Mouse (Mus musculus): ENCODE results near the gene Lmna.

Lmna gene

DNA sequence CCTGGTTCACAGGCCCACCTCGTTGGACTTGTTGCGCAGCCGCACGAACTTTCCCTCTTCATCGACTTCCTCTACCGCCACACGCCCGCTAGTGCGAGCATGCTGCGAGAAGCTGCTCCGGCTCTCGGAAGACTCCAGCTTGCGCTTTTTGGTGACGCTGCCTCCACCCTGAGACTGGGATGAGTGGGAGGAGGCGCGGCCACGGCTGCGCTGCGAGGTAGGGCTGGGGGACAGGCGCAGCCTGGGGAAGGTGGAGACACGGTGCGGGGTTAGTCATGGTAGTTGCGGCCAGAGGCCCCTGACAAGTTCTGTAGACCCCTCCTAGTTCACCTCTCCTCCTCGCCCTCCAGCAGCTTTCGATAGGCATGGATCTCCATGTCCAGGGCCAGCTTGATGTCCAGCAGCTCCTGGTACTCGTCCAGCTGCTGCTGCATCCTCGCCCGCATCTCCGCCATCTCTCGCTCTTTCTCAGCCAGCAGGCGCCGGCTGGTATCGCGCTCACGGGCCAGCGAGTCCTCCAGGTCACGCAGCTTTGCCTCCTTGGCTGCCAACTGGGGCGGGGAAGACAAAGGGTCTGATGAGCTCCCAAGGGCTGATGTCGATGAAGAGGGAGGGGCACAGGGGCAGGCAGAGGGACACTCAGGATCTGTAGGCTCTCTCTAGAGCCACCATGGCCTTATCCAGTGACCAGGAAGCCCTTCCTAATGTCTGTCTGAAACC is 25.0 kb downstream of the Lmna start:
- CTCF ChIA-PET, result interaction anchor here (0.6 to 9.5 kb wide), 37 partner anchors 8 to 269 kb away, joined by 3 to 199 read pairs (median 5); partner anchors contain the start of genes Lmna (in 2 of the 4) and Mex3a (in 1 of the 4)
- POLR2A ChIA-PET, result interaction anchor here in 3 of 4 experiments (0.5 to 21.3 kb wide), 35 partner anchors 9 to 300 kb away, joined by 3 to 624 read pairs (median 5); partner anchors contain the start of genes Lamtor2 (in 2 of the 3), Lmna (in 2 of the 3), Pmf1 (in 2 of the 3) and Cct3 (in 1 of the 3)

DNA sequence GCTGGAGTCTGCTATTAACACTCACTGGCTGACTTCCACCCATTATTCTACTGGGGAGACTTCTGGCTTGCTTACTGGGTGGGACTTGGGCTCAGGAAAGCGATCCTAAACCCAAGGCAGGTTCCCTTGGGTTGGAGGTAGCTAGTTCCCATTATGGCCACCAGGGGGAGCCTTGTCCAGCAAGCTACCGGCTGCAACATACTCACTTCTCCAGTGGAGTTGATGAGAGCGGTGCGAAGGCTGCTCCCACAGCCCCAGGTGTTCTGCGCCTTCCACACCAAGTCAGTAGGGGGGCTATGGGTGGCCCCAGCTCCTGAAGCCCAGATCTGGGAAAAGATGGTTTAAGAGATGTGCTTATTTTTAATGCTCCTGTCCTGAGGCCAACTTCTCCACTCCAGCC is 26.1 kb downstream of the Lmna start:
- ChIA-PET POLR2A (interaction anchor here (0.6 to 21.3 kb wide), 46 partner anchors 9 to 735 kb away, joined by 3 to 624 read pairs (median 5); partner anchors contain the start of genes Lmna (in 2 of the 4), Pmf1 (in 2 of the 4), Smg5 (in 2 of the 4) and Tmem79 (in 2 of the 4)), CTCF (interaction anchor here (0.5 to 9.5 kb wide), 84 partner anchors 9 to 911 kb away, joined by 3 to 199 read pairs (median 4); partner anchors contain the start of genes Pmf1 (in 3 of the 4), Lmna (in 1 of the 4), Mex3a (in 1 of the 4) and Tmem79 (in 1 of the 4))

DNA sequence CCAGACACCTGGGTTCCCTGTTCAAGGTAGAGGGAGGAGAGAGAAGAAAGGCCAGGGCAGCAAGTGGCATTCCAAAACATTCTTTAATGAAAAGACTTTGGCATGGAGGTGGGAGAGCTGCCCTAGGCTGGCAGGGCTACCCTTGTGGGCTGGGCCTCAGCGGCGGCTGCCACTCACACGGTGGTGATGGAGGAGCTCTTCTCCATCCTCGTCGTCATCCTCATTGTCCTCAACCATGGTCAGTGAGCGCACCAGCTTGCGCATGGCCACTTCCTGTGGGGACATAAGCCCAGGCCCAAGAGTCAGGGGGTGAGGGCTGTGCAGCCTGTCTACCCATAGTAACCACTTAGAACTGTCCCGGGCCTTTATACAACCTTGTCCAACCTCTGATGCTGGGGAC is 26.6 kb downstream of the Lmna start:
- CTCF ChIA-PET, result interaction anchor here (0.5 to 9.5 kb wide), 76 partner anchors 10 to 911 kb away, joined by 3 to 199 read pairs (median 4); partner anchors contain the start of genes Pmf1 (in 2 of the 4), Lmna (in 1 of the 4), Mex3a (in 1 of the 4) and Tmem79 (in 1 of the 4)

DNA sequence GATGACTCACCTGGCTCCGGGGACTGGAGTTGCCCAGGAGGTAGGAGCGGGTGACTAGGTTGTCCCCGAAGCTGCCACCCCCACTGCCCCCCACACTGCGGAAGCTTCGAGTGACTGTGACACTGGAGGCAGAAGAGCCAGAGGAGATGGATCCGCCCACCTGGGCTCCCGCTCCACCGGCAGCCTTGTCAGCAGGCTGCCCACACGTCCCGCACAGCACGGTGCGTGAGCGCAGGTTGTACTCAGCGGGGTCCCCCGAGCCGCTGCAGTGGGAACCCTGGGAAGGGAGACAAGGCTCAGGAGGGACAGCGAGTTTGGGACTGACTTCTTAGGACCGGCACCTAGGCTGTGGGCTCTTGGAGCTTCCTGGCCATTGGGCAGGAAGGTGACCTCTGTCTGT is 27.4 kb downstream of the Lmna start:
- POLR2A ChIA-PET, result interaction anchor here in 2 of 4 experiments (0.7 to 21.3 kb wide), 11 partner anchors 10 to 221 kb away, joined by 3 to 624 read pairs (median 9); partner anchors contain the start of genes Pmf1 (in 2 of the 2), Lmna (in 1 of the 2), Smg5 (in 1 of the 2) and Tmem79 (in 1 of the 2)
- CTCF ChIA-PET, result interaction anchor here (0.6 to 9.5 kb wide), 10 partner anchors 11 to 147 kb away, joined by 3 to 199 read pairs (median 14); partner anchors contain the start of genes Lmna (in 1 of the 4), Mex3a (in 1 of the 4) and Tmem79 (in 1 of the 4)

More for the DNA sequence above, 26.6 kb downstream of the Lmna start:
- POLR2A ChIA-PET, result interaction anchor here (0.6 to 21.3 kb wide), 41 partner anchors 9 to 222 kb away, joined by 3 to 624 read pairs (median 5); partner anchors contain the start of genes Lmna (in 2 of the 4), Pmf1 (in 2 of the 4), Smg5 (in 2 of the 4) and Tmem79 (in 2 of the 4)

DNA sequence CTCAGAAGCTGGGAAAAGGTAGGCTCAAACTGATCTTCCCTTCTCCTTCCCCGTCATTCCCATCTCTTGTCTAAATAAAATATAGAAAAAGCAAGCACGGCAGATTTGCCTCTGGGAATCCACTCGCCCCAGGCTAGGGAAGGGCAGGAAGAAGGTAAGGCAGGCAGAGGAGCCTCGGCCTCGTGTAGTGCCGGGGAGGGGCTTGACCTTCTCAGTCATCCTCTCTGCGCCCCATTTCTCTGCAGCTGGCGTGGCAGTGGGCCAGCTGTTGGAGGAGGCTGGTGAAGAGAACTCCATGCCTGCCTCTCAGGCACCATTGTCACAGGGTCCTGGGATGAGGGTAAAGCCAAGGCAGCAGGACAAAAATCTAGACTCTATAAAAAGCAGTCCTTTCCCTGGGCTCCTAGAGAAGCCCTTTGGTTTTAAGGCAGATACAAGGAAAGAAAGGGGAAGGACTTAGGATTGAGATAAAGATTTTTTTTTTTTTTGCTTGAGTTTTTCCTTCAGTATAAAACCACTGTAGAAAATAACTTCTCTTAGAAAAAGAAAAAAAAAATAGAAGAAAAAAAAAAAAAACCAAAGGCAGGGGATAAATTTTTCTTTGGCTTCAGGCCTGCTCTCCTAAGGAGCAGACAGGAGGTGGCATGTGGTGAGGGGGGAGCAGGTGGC is 28.2 kb downstream of the Lmna start:
- ChIA-PET CTCF (interaction anchor here in 1 of 4 experiments (1.1 to 1.2 kb wide), 2 partner anchors 44 to 125 kb away, joined by 3 to 4 read pairs; no protein-coding TSS in a partner anchor), POLR2A (interaction anchor here in 2 of 4 experiments (0.7 to 21.3 kb wide), 6 partner anchors 9 to 141 kb away, joined by 3 to 624 read pairs (median 6); partner anchors contain the start of genes Lmna (in 2 of the 2) and Pmf1 (in 1 of the 2))

DNA sequence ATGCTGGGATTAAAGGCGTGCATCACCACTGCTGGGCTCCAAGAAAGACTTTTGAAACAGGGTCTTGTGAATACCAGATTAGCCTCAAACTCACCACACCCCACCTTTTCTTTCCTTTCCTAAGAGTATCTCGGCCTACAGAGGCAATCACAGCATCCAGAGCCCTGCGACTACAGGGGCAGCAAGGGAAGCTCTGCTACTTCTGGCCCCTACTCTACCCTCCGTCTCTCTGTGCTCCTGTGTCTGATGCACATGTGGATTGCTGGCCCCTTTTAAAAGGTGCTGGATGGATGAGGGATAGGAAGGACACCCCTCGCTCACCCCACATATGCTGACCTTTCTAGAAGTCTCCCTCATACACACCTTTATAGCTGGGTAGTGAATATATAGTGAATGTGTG is 29.1 kb downstream of the Lmna start:
- ChIA-PET CTCF (interaction anchor here in 1 of 4 experiments (1.1 to 1.2 kb wide), 2 partner anchors 126 to 238 kb away, joined by 3 to 4 read pairs; no protein-coding TSS in a partner anchor), POLR2A (interaction anchor here in 2 of 4 experiments (0.5 to 21.3 kb wide), 5 partner anchors 10 to 83 kb away, joined by 3 to 624 read pairs (median 3); partner anchors contain the start of genes Lmna (in 2 of the 2) and Slc25a44 (in 1 of the 2))

DNA sequence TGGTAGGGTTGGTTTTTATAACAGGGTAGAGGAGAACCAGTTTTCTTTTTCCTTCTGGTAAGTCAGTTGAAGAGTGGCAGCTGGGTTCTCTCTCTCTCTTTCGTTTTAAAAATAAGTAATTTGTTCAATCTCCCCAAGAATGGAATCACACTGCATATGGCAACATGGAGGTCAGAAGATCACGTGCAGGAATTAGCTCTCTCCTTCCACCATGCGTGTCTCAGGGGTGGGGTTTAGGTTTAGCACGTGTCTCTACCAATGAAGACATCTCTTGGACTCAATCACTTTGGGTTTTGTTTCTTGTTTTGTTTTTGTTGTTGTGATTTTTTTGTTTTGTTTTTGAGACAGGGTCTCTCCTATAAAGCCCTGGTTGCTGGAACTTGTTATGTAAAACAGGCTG is 29.9 kb downstream of the Lmna start:
- POLR2A ChIA-PET, result interaction anchor here in 3 of 4 experiments (0.6 to 21.3 kb wide), 19 partner anchors 9 to 144 kb away, joined by 3 to 624 read pairs (median 4); partner anchors contain the start of genes Lmna (in 2 of the 3), Pmf1 (in 2 of the 3), Lamtor2 (in 1 of the 3) and Slc25a44 (in 1 of the 3)
- CTCF ChIA-PET, result interaction anchor here in 3 of 4 experiments (0.5 to 1.8 kb wide), 7 partner anchors 9 to 237 kb away, joined by 3 to 9 read pairs (median 4); no protein-coding TSS in a partner anchor

DNA sequence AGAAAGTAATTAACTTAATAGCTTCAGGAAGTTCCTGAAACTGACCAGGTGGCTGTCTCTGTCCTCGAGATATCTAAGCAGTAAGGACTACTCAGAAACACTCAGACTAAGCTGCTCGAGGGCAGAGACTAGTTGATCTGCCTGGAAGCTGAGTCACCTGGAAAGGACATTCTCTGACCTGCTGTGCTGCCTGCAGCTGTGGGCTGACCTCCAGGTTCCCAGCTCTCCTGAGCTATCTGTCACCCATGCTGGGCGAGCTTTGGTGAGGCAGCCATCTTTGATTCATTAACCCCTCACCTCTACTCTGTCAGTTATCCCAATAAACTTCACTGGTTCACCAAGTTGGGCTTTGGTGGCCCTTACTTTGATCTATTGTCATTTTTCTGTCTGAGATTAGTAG is 30.6 kb downstream of the Lmna start:
- CTCF ChIA-PET, result interaction anchor here (0.5 to 2.2 kb wide), 14 partner anchors 9 to 1444 kb away, joined by 3 to 9 read pairs (median 4); no protein-coding TSS in a partner anchor

DNA sequence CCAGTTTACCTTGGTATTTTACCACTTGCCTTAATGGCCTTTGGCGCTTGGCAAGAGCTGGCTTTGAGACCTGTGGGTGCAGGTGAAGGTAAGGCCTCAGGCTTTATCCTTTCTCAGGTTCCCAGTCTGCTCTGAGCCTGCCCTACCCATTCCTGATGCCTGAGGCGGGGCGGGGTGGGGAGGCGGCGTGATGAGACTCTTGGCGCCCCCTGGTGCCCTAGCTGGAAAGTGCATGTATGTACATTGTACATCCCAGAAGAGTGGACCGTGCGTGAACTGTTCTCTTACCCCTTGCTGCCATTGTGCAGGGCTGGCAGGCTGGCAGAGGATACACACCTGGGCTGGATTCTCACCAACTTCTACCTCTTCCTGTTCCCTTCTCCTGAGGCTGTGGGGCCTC is 32.0 kb downstream of the Lmna start:
- POLR2A ChIA-PET, result interaction anchor here in 2 of 4 experiments (0.8 to 21.3 kb wide), 10 partner anchors 11 to 142 kb away, joined by 3 to 624 read pairs (median 4); partner anchors contain the start of genes Lmna (in 2 of the 2), Pmf1 (in 1 of the 2), Smg5 (in 1 of the 2) and Tmem79 (in 1 of the 2)
- CTCF ChIA-PET, result interaction anchor here (0.6 to 2.2 kb wide), 21 partner anchors 11 to 536 kb away, joined by 3 to 11 read pairs (median 4); partner anchors contain the start of genes Lmna (in 1 of the 4), Pmf1 (in 1 of the 4), Smg5 (in 1 of the 4) and Tmem79 (in 1 of the 4)

More for the DNA sequence above, 30.6 kb downstream of the Lmna start:
- POLR2A ChIA-PET, result interaction anchor here in 3 of 4 experiments (0.8 to 21.3 kb wide), 21 partner anchors 10 to 143 kb away, joined by 3 to 624 read pairs (median 4); partner anchors contain the start of genes Lmna (in 2 of the 3), Pmf1 (in 2 of the 3), Lamtor2 (in 1 of the 3) and Smg5 (in 1 of the 3)

DNA sequence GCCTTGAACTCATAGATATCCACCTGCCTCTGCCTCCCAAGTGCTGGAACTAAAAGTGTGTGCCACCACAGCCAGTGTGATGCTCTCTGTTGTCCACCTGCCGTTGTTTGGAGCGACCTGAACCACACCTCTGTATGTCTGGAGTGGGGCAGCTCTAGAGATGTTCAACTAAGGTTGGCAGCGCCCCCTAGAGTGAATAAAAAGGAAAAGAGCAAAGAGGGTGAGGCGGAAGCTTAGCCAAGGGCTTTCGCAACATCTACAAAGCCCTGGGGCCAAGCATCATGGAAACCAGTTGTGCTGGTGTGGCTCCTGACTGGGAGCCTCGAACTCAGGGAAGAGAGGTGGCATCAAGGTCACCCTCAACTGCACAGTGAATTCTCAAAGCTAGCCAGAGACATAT is 33.4 kb downstream of the Lmna start:
- CTCF ChIA-PET, result interaction anchor here (0.5 to 1.9 kb wide), 49 partner anchors 8 to 708 kb away, joined by 3 to 28 read pairs (median 4); partner anchors contain the start of genes Pmf1 (in 2 of the 4), Slc25a44 (in 2 of the 4), Lmna (in 1 of the 4) and Smg5 (in 1 of the 4)
- POLR2A ChIA-PET, result interaction anchor here in 3 of 4 experiments (0.6 to 1.7 kb wide), 15 partner anchors 9 to 228 kb away, joined by 3 to 11 read pairs (median 3); partner anchors contain the start of genes Pmf1 (in 2 of the 3), Cct3 (in 1 of the 3) and Tsacc (in 1 of the 3)

DNA sequence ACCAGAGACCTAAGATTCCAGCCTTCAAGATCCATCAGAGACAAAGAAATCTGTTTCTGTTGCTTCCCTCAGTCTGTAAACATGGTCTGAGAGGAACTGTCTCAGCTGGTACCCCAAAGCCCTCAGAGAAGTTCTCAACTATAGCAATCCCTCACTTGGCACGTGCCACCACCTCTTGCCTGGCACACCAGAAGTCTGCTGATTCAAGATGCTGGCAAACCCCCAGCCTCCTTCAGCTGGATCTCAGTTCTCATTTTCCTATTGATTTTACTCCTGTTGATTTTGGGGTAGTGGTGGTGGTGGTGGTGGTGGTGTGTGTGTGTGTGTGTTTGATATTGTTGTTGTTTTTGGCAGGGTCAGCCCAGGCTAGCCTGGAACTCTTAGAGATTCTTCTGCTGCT is 36.2 kb downstream of the Lmna start:
- CTCF ChIA-PET, result interaction anchor here in 2 of 4 experiments (0.6 to 9.8 kb wide), 5 partner anchors 10 to 66 kb away, joined by 3 to 190 read pairs (median 4); partner anchors contain the start of gene Pmf1 (in 1 of the 2)
- POLR2A ChIA-PET, result interaction anchor here in 3 of 4 experiments (0.6 to 2.7 kb wide), 10 partner anchors 24 to 210 kb away, joined by 3 to 12 read pairs (median 4); partner anchors contain the start of genes Pmf1 (in 2 of the 3), Slc25a44 (in 1 of the 3), Smg5 (in 1 of the 3) and Tmem79 (in 1 of the 3)

DNA sequence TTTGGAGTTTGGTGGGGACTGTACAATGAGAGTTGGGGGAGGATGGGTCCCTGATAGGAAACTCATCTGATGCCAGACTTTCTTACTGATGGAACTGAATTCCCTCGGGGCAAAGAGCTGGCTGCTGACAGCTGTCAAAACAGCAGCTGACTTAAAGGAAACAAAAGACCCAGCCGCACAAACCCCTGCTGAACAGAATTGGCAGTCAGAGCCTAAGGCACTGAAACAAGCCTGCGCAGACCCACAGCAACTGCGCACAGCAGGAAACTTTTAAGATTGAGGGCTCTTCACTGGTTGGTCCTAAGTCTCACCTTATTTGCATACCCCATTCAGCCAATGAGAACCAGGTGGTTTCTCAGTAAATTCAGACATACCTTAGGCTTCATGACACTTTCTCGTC is 36.7 kb downstream of the Lmna start:
- ChIA-PET CTCF (interaction anchor here (0.6 to 9.8 kb wide), 8 partner anchors 11 to 66 kb away, joined by 3 to 190 read pairs (median 4); partner anchors contain the start of genes Pmf1 (in 1 of the 4) and Sema4a (in 1 of the 4)), POLR2A (interaction anchor here in 3 of 4 experiments (0.6 to 2.7 kb wide), 16 partner anchors 11 to 209 kb away, joined by 3 to 12 read pairs (median 3); partner anchors contain the start of genes Pmf1 (in 3 of the 3), Mex3a (in 1 of the 3), Slc25a44 (in 1 of the 3) and Smg5 (in 1 of the 3))

DNA sequence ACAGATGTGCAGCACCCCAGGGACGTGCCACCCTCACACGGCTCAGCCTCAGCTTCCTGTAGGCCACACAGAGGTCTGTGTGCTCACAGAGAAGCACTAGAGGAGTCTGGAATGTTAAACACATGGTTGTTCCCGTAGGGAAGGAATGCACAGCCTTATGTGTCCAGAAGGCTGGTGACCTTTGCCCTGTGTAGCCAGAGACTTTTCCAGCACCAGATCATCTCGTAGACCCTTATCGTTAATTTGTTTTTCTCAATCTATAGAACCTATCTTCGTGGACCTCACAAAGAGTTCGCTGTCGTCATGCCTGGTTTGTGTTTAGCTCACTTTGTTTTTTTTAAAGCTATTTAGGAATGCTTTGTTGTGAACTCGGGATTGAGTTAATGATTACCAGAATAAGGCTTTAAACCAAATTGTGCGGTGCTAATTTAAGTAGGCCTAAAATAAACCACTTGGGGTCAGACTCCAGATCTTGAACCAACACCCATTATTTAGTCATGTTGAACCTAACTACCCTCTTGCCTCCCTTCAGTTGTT is 38.7 kb downstream of the Lmna start:
- CTCF ChIA-PET, result interaction anchor here (0.5 to 9.8 kb wide), 7 partner anchors 12 to 353 kb away, joined by 3 to 190 read pairs (median 6); partner anchors contain the start of gene Pmf1 (in 1 of the 4)
- POLR2A ChIA-PET, result interaction anchor here in 2 of 4 experiments (0.6 to 3.2 kb wide), 7 partner anchors 50 to 139 kb away, joined by 3 to 22 read pairs (median 7); partner anchors contain the start of genes Pmf1 (in 2 of the 2), Smg5 (in 1 of the 2) and Tmem79 (in 1 of the 2)

DNA sequence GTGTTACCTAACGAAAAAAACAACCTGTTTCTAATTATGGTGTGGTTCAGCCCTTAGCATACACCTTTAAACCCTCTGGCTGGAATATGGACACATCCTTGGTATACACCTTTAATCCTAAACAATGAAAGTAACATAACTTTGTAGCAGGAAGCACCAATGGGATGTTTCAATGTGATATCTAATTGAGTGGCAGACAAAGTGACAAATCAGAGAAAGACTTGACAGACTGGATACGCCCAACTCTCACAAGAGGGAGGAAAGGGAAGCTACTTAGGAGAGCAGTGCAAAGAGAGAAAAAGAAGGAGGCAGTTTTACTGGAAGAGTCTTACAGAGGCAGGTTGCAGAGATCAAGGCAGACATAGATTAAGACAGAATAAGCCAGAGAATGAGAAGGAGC is 40.3 kb downstream of the Lmna start:
- ChIA-PET POLR2A (interaction anchor here in 3 of 4 experiments (0.7 to 3.2 kb wide), 11 partner anchors 39 to 137 kb away, joined by 3 to 22 read pairs (median 4); partner anchors contain the start of genes Pmf1 (in 2 of the 3), Slc25a44 (in 1 of the 3), Smg5 (in 1 of the 3) and Tmem79 (in 1 of the 3)), CTCF (interaction anchor here (0.6 to 9.8 kb wide), 11 partner anchors 14 to 62 kb away, joined by 3 to 190 read pairs (median 4); partner anchors contain the start of gene Pmf1 (in 1 of the 4))

DNA sequence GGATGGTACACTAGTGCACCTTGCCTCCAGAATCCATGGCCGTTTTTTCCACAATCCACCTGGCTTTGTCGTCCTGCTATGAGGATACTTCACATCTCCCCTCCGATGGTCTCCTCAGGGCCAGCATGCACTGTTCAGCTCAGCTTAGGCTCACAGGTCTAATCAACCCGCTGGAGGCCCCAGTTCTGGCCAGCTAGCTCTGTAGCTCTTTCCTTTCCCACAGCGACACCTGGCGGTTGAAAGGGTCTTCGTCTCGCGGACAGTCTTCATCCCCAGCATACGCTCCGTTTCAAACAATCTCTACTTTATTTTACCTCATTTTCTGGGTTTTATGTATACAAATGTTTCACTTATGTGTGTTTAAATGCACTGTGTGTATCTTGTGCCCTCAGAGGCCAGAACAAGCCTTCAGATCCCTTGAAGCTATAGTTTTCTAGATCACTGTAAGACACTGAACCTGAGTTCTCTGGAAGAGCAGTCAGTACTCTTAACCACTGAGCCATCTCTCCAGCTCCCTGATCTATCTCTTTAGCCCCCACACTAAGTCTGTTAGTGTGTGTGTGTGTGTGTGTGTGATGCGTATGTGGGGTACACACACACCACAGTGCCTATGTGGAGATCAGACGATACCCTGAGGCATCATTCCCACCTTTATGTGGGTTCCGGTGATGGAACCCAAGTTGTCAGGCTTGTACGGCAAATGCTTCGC is 42.5 kb downstream of the Lmna start:
- POLR2A ChIA-PET, result interaction anchor here (0.5 to 3.7 kb wide), 40 partner anchors 9 to 190 kb away, joined by 3 to 40 read pairs (median 4); partner anchors contain the start of genes Pmf1 (in 4 of the 4), Smg5 (in 3 of the 4), Tmem79 (in 3 of the 4) and Cct3 (in 1 of the 4)
- CTCF ChIA-PET, result interaction anchor here (0.6 to 9.8 kb wide), 84 partner anchors 9 to 507 kb away, joined by 3 to 190 read pairs (median 5); partner anchors contain the start of genes Pmf1 (in 4 of the 4), Mex3a (in 2 of the 4), Lmna (in 1 of the 4) and Paqr6 (in 1 of the 4)

Data from embryonic stem cell, embryonic (primary cell).